Mouse (Mus musculus): Measurements from ENCODE around the gene Vmn1r107.
"Not testable (repeated sequence)": the region's sequence is repeated elsewhere in the genome, so short reads cannot be mapped to it uniquely, and the experiment has no call there.

Gene Vmn1r107

DNA sequence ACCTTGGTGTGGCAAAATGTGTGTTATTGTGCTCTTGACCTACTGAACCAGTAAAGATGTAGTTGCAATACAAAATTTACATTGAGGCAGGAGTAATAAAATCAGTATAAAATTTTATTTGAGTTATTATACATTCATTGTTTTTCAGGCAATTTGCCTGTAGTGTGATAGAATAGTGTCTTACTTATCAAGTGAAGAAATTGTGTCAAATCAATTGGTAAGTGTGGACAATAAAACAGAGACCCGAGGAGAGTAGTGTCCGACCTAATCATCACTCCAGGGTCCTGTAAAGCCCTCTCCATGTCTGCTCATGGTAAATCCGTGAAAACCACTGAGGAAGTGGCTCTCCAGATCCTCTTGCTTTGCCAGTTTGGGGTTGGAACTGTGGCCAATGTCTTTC, at the start of gene Vmn1r107:
Gene Vmn1r107, plus strand, starts transcription at position 301 of the 400 bp plus-strand sequence.
- DNase-seq (ENCODE audit: low spot score): not testable (repeated sequence)

DNA sequence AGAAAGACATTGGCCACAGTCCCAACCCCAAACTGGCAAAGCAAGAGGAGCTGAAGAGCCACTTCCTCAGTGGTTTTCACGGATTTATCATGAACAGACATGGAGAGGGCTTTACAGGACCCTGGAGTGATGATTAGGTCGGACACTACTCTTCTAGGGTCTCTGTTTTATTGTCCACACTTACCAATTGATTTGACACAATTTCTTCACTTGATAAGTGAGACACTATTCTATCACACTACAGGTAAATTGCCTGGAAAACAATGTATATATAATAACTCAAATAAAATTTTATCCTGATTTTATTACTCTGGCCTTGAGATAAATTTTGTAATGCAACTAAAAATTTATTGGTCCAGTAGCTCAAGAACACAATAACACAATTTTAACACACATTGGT, 34.4 kb downstream of the Vmn1r107 start, which contains the start of gene Vmn1r111:
Gene Vmn1r111, minus strand, starts transcription at position 101 of the 400 bp plus-strand sequence.
- not testable (repeated sequence) for DNase-seq (ENCODE audit: low spot score)

All from ovary, postnatal 36 days (tissue).